10 mouse cellular contexts compared by ENCODE assay signal in the genomic region with DNA sequence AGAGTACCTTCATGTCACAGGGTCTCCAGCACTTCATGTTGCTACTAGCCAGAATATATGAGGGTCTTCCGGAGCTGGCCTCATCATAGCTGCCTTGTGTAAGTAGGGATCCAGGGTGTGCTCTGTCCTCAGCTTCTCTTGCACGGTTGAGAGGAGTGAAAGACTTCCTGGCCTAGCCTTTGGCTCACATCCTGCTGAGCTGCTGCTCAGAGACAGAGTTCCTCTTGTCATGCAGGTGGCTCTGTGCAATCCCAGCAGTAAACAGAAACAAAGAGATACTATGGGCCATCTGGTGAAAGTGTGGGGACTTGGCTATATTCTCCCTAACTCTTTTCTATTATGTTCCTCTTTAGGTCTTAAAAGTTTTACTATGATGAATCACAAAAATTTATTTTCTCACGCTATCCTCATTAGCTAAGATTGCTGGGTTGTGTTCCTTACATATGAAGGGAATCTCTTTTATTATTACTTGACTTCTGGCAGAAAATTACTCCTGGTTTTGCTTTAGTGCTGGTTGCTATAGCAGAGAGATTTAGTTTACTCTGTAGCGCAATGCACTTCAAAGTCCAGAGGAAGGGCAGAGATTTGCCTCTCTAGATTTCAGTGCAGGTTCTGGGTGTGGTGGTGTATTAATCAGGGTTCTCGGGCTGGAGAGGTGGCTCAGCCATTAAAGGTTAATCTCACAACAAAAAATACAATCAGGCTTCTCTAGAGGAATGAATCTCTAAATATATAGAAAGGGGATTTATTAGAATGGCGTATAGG. TPM values are rescaled to one million over a fixed set of nuclear protein-coding genes. Genes with fewer than 3 reads are reported as not detected.
DNase-seq lines count a peak whose midpoint lies in the region; ATAC-seq lines count a peak whose summit lies in the region.
"Had no signal": no experiment of that assay in that cellular context is flagged by ENCODE, and none has a peak within 500 bp of the region (broad histone marks: within the 10 kb centered on the region; RNA-seq: fewer than 3 reads in every experiment).

No protein-coding gene starts in this region.

- no peaks in the 10 kb centered on the region for H3K36me3 ChIP-seq in limb, embryonic 15.5 days
- H3K36me3 ChIP-seq in limb, embryonic 10.5 days, result no peaks in the 10 kb centered on the region
- H3K36me3 ChIP-seq in stomach, embryonic 16.5 days (ENCODE audit: control insufficient read depth, insufficient read depth, low read length), result no peaks in the 10 kb centered on the region

- no peak overlapping the region for H3K4me2 ChIP-seq in limb, embryonic 15.5 days
- no peak overlapping the region for H3K4me2 ChIP-seq in stomach, embryonic 16.5 days (ENCODE audit: low read depth, low read length)

- H3K9me3 ChIP-seq in limb, embryonic 15.5 days, result no peaks in the 10 kb centered on the region
- no peaks in the 10 kb centered on the region for H3K9me3 ChIP-seq in limb, embryonic 10.5 days (replicated peaks)
- H3K9me3 ChIP-seq in stomach, embryonic 16.5 days (replicated peaks; ENCODE audit: control insufficient read depth, low read length), result no peaks in the 10 kb centered on the region

- H3K4me1 ChIP-seq in limb, embryonic 15.5 days, result no peaks in the 10 kb centered on the region
- no peaks in the 10 kb centered on the region for H3K4me1 ChIP-seq in limb, embryonic 10.5 days
- H3K4me1 ChIP-seq in stomach, embryonic 16.5 days (ENCODE audit: control insufficient read depth, insufficient read depth, low read length), result peaks cover 10% of the 10 kb centered on the region

- no peak for ATAC-seq in limb, embryonic 15.5 days (ENCODE audit: insufficient number of reproducible peaks, low FRiP score, low TSS enrichment, low read depth)
- peak; percentile 60; the same call in 1 of the 2 replicates for ATAC-seq in stomach, embryonic 16.5 days (ENCODE audit: insufficient read depth, low FRiP score)
- no peak for ATAC-seq in activated CD4-positive, CD25-positive, alpha-beta regulatory T cell, adult 4 months

- peak overlapping the region; percentile 22; the same call in 1 of the 2 replicates for H3K27ac ChIP-seq in limb, embryonic 15.5 days
- H3K27ac ChIP-seq in limb, embryonic 10.5 days, result no peak overlapping the region
- peak overlapping the region; percentile 38; the same call in 1 of the 2 replicates for H3K27ac ChIP-seq in stomach, embryonic 16.5 days (ENCODE audit: low read length)
- H3K27ac ChIP-seq: macrophage had no signal

- no peak overlapping the region for H3K4me3 ChIP-seq in limb, embryonic 15.5 days
- H3K4me3 ChIP-seq in limb, embryonic 10.5 days, result no peak overlapping the region
- H3K4me3 ChIP-seq in stomach, embryonic 16.5 days (replicated peaks; ENCODE audit: low read length), result no peak overlapping the region

- no peaks in the 10 kb centered on the region for H3K27me3 ChIP-seq in limb, embryonic 15.5 days
- H3K27me3 ChIP-seq in limb, embryonic 10.5 days (ENCODE audit: low read depth, poor library complexity, severe bottlenecking), result no peaks in the 10 kb centered on the region
- no peaks in the 10 kb centered on the region for H3K27me3 ChIP-seq in stomach, embryonic 16.5 days (ENCODE audit: control insufficient read depth, insufficient read depth, low read length)

- 59% methylated on average over 6 of the region's 6 CpGs for WGBS in limb, embryonic 15.5 days
- WGBS in limb, embryonic 10.5 days, result 69% methylated on average over 6 of the region's 6 CpGs
- 49% methylated on average over 6 of the region's 6 CpGs for WGBS in stomach, embryonic 16.5 days

- H3K9ac ChIP-seq in limb, embryonic 15.5 days, result no peak overlapping the region
- H3K9ac ChIP-seq in stomach, embryonic 16.5 days (ENCODE audit: low read length), result peak overlapping the region; percentile 18; the same call in 1 of the 2 replicates

- no peak for DNase-seq in limb, embryonic 10.5 days (ENCODE audit: low spot score)
- peak; percentile 68 for DNase-seq in R1 (ENCODE audit: low read depth, low spot score)
- peak; percentile 14 to 22 for DNase-seq in cerebellum, postnatal 36 days
- DNase-seq in adrenal gland, postnatal 14 days, result no peak
- DNase-seq: embryo, embryonic 11 days; heart, postnatal 10 days had no signal

RNA-seq across cellular contexts. Expression of gene Lyrm4, which starts 32.0 kb away (rescaled TPM):
- polyA plus RNA-seq in limb, embryonic 15.5 days (2015; fragmentation: Nextera tagmentation; extraction: Ambion mirVana), result 19.4 and 21.3 TPM in 2 replicates
- polyA plus RNA-seq in limb, embryonic 10.5 days (2016; fragmentation: Nextera tagmentation; extraction: Ambion mirVana), result 18.5 and 18.7 TPM in 2 replicates
- 21.1 and 21.8 TPM in 2 replicates for polyA plus RNA-seq in stomach, embryonic 16.5 days (2015; fragmentation: Nextera tagmentation; extraction: Ambion mirVana)
- 16.0 and 19.3 TPM in 2 replicates for total RNA-seq in adrenal gland, postnatal 14 days (2021)
- polyA plus RNA-seq in activated CD4-positive, CD25-positive, alpha-beta regulatory T cell, adult 4 months (2017; shearing (Covaris generic)), result 10 to 100 TPM; 29.3 to 38.9 TPM

RNA-seq across cellular contexts. Expression of gene Fars2, which starts 32.1 kb away (rescaled TPM):
- polyA plus RNA-seq in limb, embryonic 15.5 days (2015; fragmentation: Nextera tagmentation; extraction: Ambion mirVana), result 33.4 and 34.6 TPM in 2 replicates
- polyA plus RNA-seq in limb, embryonic 10.5 days (2016; fragmentation: Nextera tagmentation; extraction: Ambion mirVana), result 23.3 and 24.3 TPM in 2 replicates
- 34.6 and 38.1 TPM in 2 replicates for polyA plus RNA-seq in stomach, embryonic 16.5 days (2015; fragmentation: Nextera tagmentation; extraction: Ambion mirVana)
- total RNA-seq in adrenal gland, postnatal 14 days (2021), result 80.5 and 83.6 TPM in 2 replicates
- 10 to 100 TPM; 27.9 to 29.3 TPM for polyA plus RNA-seq in activated CD4-positive, CD25-positive, alpha-beta regulatory T cell, adult 4 months (2017; shearing (Covaris generic))

Comparison
In these comparisons a context has a peak if more than half of its experiments do, and no peak if none do; other contexts are left out.
1. DNase-seq: peak in R1 (single experiment) and cerebellum, postnatal 36 days (2 of 2); none in limb, embryonic 10.5 days (single experiment) and adrenal gland, postnatal 14 days (single experiment).